Mouse (Mus musculus) midbrain, embryonic 14.5 days (tissue): ENCODE data around the gene Slc1a7. TPM values are rescaled to one million over a fixed set of nuclear protein-coding genes. Genes with fewer than 3 reads are reported as not detected.
A peak's percentile ranks its signal among the peaks of the same experiment; 100 is the strongest.

Experiments
- ATAC-seq: fragments of 200-750 bp; cut with Nextera tagmentation; 2 replicates; pipeline ENCODE4 v1.8.0; 2017; ENCODE audit warnings: moderate number of reproducible peaks, moderate library complexity; ENCODE audit not compliant: low FRiP score, low TSS enrichment
- DNase-seq: peaks from one replicate; pipeline ENCODE4 v3.0.0-alpha.2; 2015
- H3K27ac ChIP-seq: fragments of 300-500 bp; sonication (generic); replicated peaks from 2 replicates; pipeline ENCODE4 v1.5.1; 2014; ENCODE audit warnings: mild to moderate bottlenecking, low read depth, low read length, moderate library complexity
- H3K27me3 ChIP-seq: fragments of 300-500 bp; sonication (generic); 2 replicates; pipeline ENCODE4 v1.6.1; 2014; ENCODE audit warnings: low read length, control low read depth, mixed read lengths; ENCODE audit not compliant: control insufficient read depth, insufficient read depth
- H3K36me3 ChIP-seq: fragments of 300-500 bp; sonication (generic); 2 replicates; pipeline ENCODE4 v1.6.1; 2014; ENCODE audit warnings: low read length, control low read depth; ENCODE audit not compliant: control insufficient read depth, insufficient read depth
- H3K4me1 ChIP-seq: fragments of 300-500 bp; sonication (generic); 2 replicates; pipeline ENCODE4 v1.6.1; 2014; ENCODE audit warnings: mild to moderate bottlenecking, antibody characterized with exemption, low read length, control low read depth; ENCODE audit not compliant: control insufficient read depth, insufficient read depth
- H3K4me2 ChIP-seq: fragments of 300-500 bp; sonication (generic); 2 replicates; pipeline ENCODE4 v1.6.1; 2014; ENCODE audit warnings: mild to moderate bottlenecking, low read length, moderate library complexity
- H3K4me3 ChIP-seq: fragments of 300-500 bp; sonication (generic); replicated peaks from 2 replicates; pipeline ENCODE4 v1.5.1; 2014; ENCODE audit warnings: low read depth, low read length
- H3K9ac ChIP-seq: fragments of 300-500 bp; sonication (generic); replicated peaks from 2 replicates; pipeline ENCODE4 v1.6.1; 2014; ENCODE audit warnings: mild to moderate bottlenecking, low read length, moderate library complexity
- H3K9me3 ChIP-seq: fragments of 300-500 bp; sonication (generic); 2 replicates; pipeline ENCODE4 v1.6.1; 2016; ENCODE audit warnings: low read length, control low read depth, mixed read lengths; ENCODE audit not compliant: control insufficient read depth
- WGBS: fragments of 180-500 bp; shearing (Covaris S2); extraction: QIAGEN DNeasy Blood & Tissue Kit; methylation state at CpG from one replicate; pipeline ENCODE4 v1.1.7; 2014; 5-methylcytosine and 5-hydroxymethylcytosine counted together
- polyA plus RNA-seq: library from polyadenylated mRNA; unstranded; fragments of >200 nt; fragmentation: Nextera tagmentation; extraction: Ambion mirVana; gene quantifications from 2 replicates; pipeline ENCODE4 v1.2.1, GENCODE M21; 2014

The Slc1a7 gene
- polyA plus RNA-seq, 1 experiment from 2014 or later, result not detected

DNA sequence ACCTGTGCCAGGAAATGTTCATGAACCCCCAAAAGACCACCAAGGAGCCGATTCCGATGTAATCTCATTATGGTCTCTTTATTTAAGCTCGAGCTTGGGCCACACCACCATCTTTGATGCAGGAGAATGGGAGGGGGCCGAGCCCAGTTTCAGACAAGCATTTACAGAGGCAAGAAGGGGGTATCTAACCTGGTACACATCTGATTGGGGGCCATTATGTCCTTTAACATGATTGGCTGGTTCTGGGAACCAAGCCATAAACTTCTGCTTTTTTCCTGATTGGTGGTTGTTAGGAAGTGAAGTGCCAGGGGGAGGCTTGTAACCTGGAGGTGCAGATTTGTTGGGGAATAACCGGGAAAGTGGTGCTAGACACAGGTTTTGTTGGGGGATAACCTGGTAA, 12.4 kb upstream of the Slc1a7 start:
- no peaks in the 10 kb centered on the region for H3K36me3 ChIP-seq
- no peak overlapping the region for H3K9ac ChIP-seq
- H3K4me1 ChIP-seq, result no peaks in the 10 kb centered on the region
- no peaks in the 10 kb centered on the region for H3K27me3 ChIP-seq
- H3K9me3 ChIP-seq, result no peaks in the 10 kb centered on the region
- no peak overlapping the region for H3K4me2 ChIP-seq
- DNase-seq, result no peak
- ATAC-seq, result no peak
- H3K27ac ChIP-seq, result no peak overlapping the region
- 50% methylated on average over 5 of the region's 5 CpGs for WGBS
- no peak overlapping the region for H3K4me3 ChIP-seq

GRCm38 (mm10) chr4:107958487-107958886, 9.6 kb upstream of the Slc1a7 start:
- H3K4me1 ChIP-seq, result no peaks in the 10 kb centered on the region
- H3K27me3 ChIP-seq, result no peaks in the 10 kb centered on the region
- H3K27ac ChIP-seq, result no peak overlapping the region
- no peaks in the 10 kb centered on the region for H3K9me3 ChIP-seq
- DNase-seq, result no peak
- H3K9ac ChIP-seq, result no peak overlapping the region
- no peak overlapping the region for H3K4me2 ChIP-seq
- no peak overlapping the region for H3K4me3 ChIP-seq
- WGBS, result 63% methylated on average over 7 of the region's 7 CpGs
- no peak for ATAC-seq
- H3K36me3 ChIP-seq, result no peaks in the 10 kb centered on the region

DNA sequence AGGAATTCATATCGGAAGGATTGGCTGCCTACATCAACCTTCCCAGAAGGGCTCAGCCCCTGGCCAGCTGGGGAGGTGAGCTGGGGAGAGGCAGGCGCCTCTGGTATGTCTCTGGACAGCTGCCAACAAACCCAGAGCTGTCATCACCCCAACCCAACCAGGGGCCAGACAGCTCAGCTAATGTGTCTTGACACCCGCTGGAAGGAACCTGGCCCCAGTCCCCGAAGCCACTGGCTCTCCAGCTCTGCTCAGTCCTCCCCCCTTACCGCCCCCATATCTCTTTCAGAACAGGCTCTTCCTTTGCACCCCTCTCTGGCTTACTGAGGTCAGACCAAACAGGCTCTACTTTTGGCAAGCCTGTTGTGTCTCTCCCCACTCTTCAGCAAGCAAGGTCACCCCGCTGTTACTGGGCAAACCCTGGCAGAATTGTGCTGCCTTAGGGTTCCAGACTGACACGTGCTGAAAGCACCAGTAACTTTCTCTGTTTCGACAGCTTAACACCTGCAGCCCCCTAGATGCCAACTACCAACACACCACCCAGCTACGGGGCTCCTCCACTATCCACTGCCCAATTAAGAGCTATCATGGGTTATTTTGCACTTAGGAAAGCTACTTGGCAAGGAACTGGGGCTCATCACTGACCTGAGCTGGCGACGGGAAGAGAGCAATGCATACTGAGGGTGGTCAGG, 5.9 kb upstream of the Slc1a7 start:
- 68% methylated on average over 11 of the region's 11 CpGs for WGBS
- H3K4me3 ChIP-seq, result no peak overlapping the region
- H3K4me2 ChIP-seq, result no peak overlapping the region
- no peak overlapping the region for H3K27ac ChIP-seq
- no peaks in the 10 kb centered on the region for H3K36me3 ChIP-seq
- H3K27me3 ChIP-seq, result no peaks in the 10 kb centered on the region
- H3K9ac ChIP-seq, result no peak overlapping the region
- no peak for ATAC-seq
- no peaks in the 10 kb centered on the region for H3K4me1 ChIP-seq
- DNase-seq, result peak; percentile 47
- H3K9me3 ChIP-seq, result no peaks in the 10 kb centered on the region

DNA sequence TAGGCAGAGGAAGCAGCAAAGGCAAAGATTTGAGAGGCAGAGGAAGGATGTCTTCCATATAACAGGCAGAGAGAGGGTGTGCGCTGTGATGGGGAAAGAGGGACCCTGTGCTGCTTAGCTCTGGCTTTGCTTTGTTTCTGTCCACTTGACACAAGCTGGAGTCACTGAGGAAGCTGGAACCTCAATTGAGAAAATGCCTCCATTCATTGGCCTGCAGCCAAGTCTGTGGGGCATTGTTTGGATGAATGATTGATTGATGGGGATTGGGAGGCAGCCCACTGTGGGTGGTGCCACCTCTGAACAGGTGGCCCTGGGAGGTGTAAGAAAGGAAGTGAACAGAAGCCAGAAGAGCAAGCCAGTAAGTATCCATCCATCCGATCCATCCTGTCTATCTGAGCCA, 5.3 kb upstream of the Slc1a7 start:
- Histone ChIP-seq H3K4me2 (no peak overlapping the region), H3K4me3 (no peak overlapping the region), H3K9ac (no peak overlapping the region), H3K4me1 (no peaks in the 10 kb centered on the region), H3K27me3 (no peaks in the 10 kb centered on the region), H3K9me3 (no peaks in the 10 kb centered on the region), H3K27ac (no peak overlapping the region), H3K36me3 (no peaks in the 10 kb centered on the region)
- no peak for ATAC-seq
- no peak for DNase-seq
- 83% methylated on average over 2 of the region's 2 CpGs for WGBS

DNA sequence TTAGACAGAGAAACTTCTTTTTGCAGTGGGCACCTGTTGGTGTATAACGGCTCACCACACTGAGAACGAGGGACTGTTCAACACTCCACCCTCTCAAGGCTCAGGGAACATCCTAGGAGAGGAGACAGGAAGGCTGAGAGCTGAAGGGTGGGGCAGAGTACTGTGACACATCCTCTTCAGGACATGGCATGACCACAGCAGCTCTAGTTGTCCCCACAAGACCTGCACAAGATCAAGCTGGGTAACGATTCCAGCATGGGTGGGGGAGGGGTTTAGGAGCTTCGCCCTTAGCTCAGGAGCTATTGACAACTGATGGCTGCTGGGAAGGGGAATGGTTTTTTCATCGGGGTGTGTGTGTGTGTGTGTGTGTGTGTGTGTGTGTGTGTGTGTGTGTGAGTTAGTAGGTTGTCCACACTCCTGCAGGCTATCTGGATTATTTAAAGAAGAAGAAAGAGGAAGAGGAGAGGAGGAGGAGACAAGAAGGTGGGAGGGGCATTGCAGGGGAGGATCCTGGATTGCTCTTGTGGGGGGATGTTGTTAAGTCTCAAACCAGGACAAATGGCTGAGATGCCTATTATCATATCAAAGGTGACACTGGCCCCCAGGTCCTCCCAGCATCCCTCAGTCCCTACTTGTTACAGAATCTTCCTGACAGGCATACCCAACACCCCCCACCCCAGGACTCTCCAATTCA, 1.6 kb upstream of the Slc1a7 start:
- H3K27me3 ChIP-seq, result no peaks in the 10 kb centered on the region
- H3K9me3 ChIP-seq, result no peaks in the 10 kb centered on the region
- H3K4me1 ChIP-seq, result no peaks in the 10 kb centered on the region
- DNase-seq (no peak), ATAC-seq (no peak)
- no peak overlapping the region for H3K4me2 ChIP-seq
- H3K36me3 ChIP-seq, result no peaks in the 10 kb centered on the region
- no peak overlapping the region for H3K9ac ChIP-seq
- H3K27ac ChIP-seq, result no peak overlapping the region
- 59% methylated on average over 5 of the region's 5 CpGs for WGBS
- H3K4me3 ChIP-seq, result no peak overlapping the region

GRCm38 (mm10) chr4:107969781-107970180, 1.6 kb downstream of the Slc1a7 start:
- no peak for DNase-seq
- no peak for ATAC-seq
- Histone ChIP-seq H3K27me3 (no peaks in the 10 kb centered on the region), H3K4me3 (no peak overlapping the region), H3K4me2 (no peak overlapping the region), H3K9ac (no peak overlapping the region), H3K36me3 (no peaks in the 10 kb centered on the region), H3K4me1 (no peaks in the 10 kb centered on the region), H3K9me3 (no peaks in the 10 kb centered on the region), H3K27ac (no peak overlapping the region)

DNA sequence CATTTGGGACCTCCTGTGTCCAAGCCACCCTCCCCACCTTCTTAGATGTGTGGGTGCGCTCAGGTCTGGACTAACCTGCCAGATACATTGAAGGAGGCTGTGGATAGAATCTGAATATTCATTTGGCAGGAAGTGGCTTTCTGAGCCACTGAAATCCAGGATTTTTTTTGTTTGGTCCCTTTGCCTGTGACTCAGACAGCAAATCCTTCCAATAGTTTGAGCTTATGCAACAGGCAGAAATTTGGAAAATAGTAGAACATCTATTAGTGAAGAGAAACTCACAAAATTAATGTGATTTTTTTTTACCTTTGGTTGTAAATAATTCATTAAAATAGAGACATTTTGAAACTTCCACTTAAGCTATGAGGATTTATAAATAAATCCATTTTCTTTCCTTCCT, 3.0 kb downstream of the Slc1a7 start:
- WGBS, result 90% methylated on average over 1 of the region's 1 CpGs
- Histone ChIP-seq H3K36me3 (no peaks in the 10 kb centered on the region), H3K4me1 (no peaks in the 10 kb centered on the region), H3K4me3 (no peak overlapping the region), H3K9ac (no peak overlapping the region), H3K4me2 (no peak overlapping the region), H3K9me3 (no peaks in the 10 kb centered on the region), H3K27ac (no peak overlapping the region), H3K27me3 (no peaks in the 10 kb centered on the region)
- ATAC-seq, result no peak
- DNase-seq, result no peak

DNA sequence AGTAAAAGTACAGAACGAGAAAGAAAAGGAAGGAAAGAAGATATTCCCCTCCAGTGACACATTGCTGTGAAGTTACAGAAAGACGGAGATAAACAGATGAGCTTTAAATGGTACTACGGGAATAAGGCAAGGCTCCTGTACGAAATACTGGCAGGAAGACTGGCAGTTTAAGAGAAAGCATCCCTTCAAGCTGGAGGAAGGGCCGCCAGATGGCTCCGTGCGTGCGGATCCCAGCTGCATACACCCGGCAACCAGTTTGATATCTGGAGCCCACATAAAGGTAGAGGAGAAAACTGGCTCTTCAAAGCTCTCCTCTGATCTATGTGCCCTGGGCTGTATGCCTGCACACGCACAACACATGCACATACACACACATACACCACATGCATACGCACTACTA, 6.4 kb downstream of the Slc1a7 start:
- H3K27me3 ChIP-seq, result no peaks in the 10 kb centered on the region
- peak; percentile 31 for DNase-seq

DNA sequence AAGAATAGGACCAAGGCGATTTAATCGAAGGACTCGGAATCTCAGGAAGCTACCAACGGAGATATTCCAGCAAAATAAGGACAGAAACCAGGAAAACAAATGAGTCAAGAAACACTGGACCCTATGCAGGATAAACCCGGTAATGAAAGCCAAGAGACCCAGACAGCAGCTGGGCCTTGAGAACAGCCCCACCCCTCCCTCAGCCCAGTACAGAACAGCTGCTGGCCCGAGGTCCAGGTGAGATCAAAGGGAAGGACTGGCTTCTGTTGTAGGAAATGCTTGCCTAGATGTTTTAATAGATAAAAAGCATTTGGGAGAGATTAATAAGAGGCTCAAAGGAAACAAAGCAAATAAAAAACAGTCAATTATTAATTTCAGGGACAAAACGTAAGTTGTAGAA, 6.9 kb downstream of the Slc1a7 start:
- Histone ChIP-seq H3K27me3 (no peaks in the 10 kb centered on the region), H3K9me3 (no peaks in the 10 kb centered on the region), H3K9ac (no peak overlapping the region), H3K27ac (no peak overlapping the region), H3K4me3 (no peak overlapping the region), H3K4me1 (no peaks in the 10 kb centered on the region), H3K36me3 (no peaks in the 10 kb centered on the region), H3K4me2 (no peak overlapping the region)
- WGBS, result 76% methylated on average over 7 of the region's 7 CpGs
- DNase-seq (no peak), ATAC-seq (no peak)

More for the DNA sequence above, 6.4 kb downstream of the Slc1a7 start:
- Histone ChIP-seq H3K9me3 (no peaks in the 10 kb centered on the region), H3K27ac (no peak overlapping the region), H3K4me3 (no peak overlapping the region), H3K4me1 (no peaks in the 10 kb centered on the region), H3K36me3 (no peaks in the 10 kb centered on the region), H3K4me2 (no peak overlapping the region), H3K9ac (no peak overlapping the region)
- 70% methylated on average over 11 of the region's 11 CpGs for WGBS
- ATAC-seq, result no peak
